Mouse (Mus musculus): ENCODE measurements at regions not wholly inside any gene's neighbourhood (a gene's known extent, or its start where the extent isn't known, plus 50 kb on each side); places are given as distances from the start of the nearest gene placed in this dataset. TPM values are rescaled to one million over a fixed set of nuclear protein-coding genes. Genes with fewer than 3 reads are reported as not detected.

DNA sequence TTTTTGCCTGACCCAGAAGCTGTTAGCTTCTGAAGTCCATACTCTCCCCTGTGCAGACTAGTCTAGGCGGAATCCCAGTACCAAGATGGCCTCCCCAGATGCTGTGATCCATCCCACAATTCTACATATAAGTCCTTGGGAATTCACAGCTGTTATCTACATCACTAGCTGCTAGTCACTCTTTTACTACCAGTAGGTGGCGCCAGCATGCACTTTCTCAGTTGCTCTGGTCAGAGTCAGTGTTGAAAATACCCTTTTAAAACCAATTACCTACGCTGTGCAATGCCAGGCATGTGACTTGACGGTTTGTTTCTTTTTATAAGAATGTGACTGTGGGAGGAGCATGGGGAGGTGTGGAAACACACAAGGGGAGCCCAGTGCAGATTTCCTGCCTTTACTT lies 348.3 kb downstream of the Xylt1 start:
- peak; percentile 8 for DNase-seq

Small RNA genes lying in the stretch of these regions (microRNA-seq; reads per million reads assigned to microRNA genes)
- gene Gm24063: not detected
